Mouse (Mus musculus) heart, embryonic 14.5 days (tissue): ENCODE data around the gene Vars. TPM values are rescaled to one million over a fixed set of nuclear protein-coding genes. Genes with fewer than 3 reads are reported as not detected.
A peak's percentile ranks its signal among the peaks of the same experiment; 100 is the strongest.
"Not testable (repeated sequence)": the region's sequence is repeated elsewhere in the genome, so short reads cannot be mapped to it uniquely, and the experiment has no call there.

ENCODE experiments used
- ATAC-seq: fragments of 200-750 bp; cut with Nextera tagmentation; 2 replicates; pipeline ENCODE4 v1.8.0; 2017; ENCODE audit warnings: low read depth, moderate TSS enrichment; ENCODE audit not compliant: insufficient number of reproducible peaks, insufficient read depth, low FRiP score
- H3K27ac ChIP-seq, 2 experiments: fragments of 200-500 bp in 1 of 2; fragments of 300-500 bp in 1 of 2; sonication (generic) in 1 of 2; replicated peaks in 1 of 2; 2 replicates each; pipeline ENCODE4 v1.5.1; 2012 to 2014; ENCODE audit warnings: low read depth in 2 of 2, low read length in 2 of 2, control low read depth in 1 of 2, mild to moderate bottlenecking in 1 of 2, mixed read lengths in 1 of 2; ENCODE audit not compliant: control insufficient read depth in 1 of 2, insufficient read depth in 1 of 2
- H3K27me3 ChIP-seq: fragments of 300-500 bp; sonication (generic); 2 replicates; pipeline ENCODE4 v1.6.1; 2014; ENCODE audit warnings: mild to moderate bottlenecking, low read length, control low read depth; ENCODE audit not compliant: control insufficient read depth, insufficient read depth
- H3K36me3 ChIP-seq: fragments of 300-500 bp; sonication (generic); 2 replicates; pipeline ENCODE4 v1.6.1; 2014; ENCODE audit warnings: mild to moderate bottlenecking, control low read depth, low read length, mixed read lengths; ENCODE audit not compliant: control insufficient read depth, insufficient read depth
- H3K4me1 ChIP-seq, 2 experiments: fragments of 200-500 bp in 1 of 2; fragments of 300-500 bp in 1 of 2; sonication (generic) in 1 of 2; 2 replicates each; pipeline ENCODE4 v1.6.1; 2012 to 2014; ENCODE audit warnings: low read length in 2 of 2, control low read depth in 1 of 2, mixed read lengths in 1 of 2; ENCODE audit not compliant: control insufficient read depth in 2 of 2, insufficient read depth in 2 of 2
- H3K4me2 ChIP-seq: fragments of 300-500 bp; sonication (generic); 2 replicates; pipeline ENCODE4 v1.6.1; 2014; ENCODE audit warnings: mild to moderate bottlenecking, low read length
- H3K4me3 ChIP-seq, 2 experiments: fragments of 200-500 bp in 1 of 2; fragments of 300-500 bp in 1 of 2; sonication (generic) in 1 of 2; 2 replicates each; pipeline ENCODE4 v1.5.1; 2012 to 2014; ENCODE audit warnings: low read length in 2 of 2, mild to moderate bottlenecking in 2 of 2, control low read depth in 1 of 2, low read depth in 1 of 2, moderate library complexity in 1 of 2; ENCODE audit not compliant: control insufficient read depth in 1 of 2, insufficient read depth in 1 of 2
- H3K9ac ChIP-seq: fragments of 300-500 bp; sonication (generic); 2 replicates; pipeline ENCODE4 v1.6.1; 2014; ENCODE audit warnings: mild to moderate bottlenecking, low read length
- H3K9me3 ChIP-seq: fragments of 300-500 bp; sonication (generic); 2 replicates; pipeline ENCODE4 v1.6.1; 2016; ENCODE audit warnings: low read length, control low read depth; ENCODE audit not compliant: control insufficient read depth
- WGBS: fragments of 180-500 bp; shearing (Covaris S2); extraction: QIAGEN DNeasy Blood & Tissue Kit; methylation state at CpG from one replicate; pipeline ENCODE4 v1.1.7; 2014; 5-methylcytosine and 5-hydroxymethylcytosine counted together
- polyA plus RNA-seq: library from polyadenylated mRNA; unstranded; fragments of >200 nt; fragmentation: Nextera tagmentation; extraction: Ambion mirVana; gene quantifications from 2 replicates; pipeline ENCODE4 v1.2.1, GENCODE M21; 2014

Gene Vars
- polyA plus RNA-seq, 1 experiment from 2014 or later, result 42.9 TPM

- not testable (repeated sequence) for H3K9me3 ChIP-seq, ATAC-seq, H3K27me3 ChIP-seq
- Histone ChIP-seq H3K9ac (peak overlapping the region; percentile 93), H3K4me2 (peak overlapping the region; percentile 98), H3K4me1 (peaks cover 16 to 48% of the 10 kb centered on the region in 2 experiments), H3K36me3 (peaks cover 32% of the 10 kb centered on the region), H3K4me3 (peak overlapping the region; percentile 74 to 76), H3K27ac (peak overlapping the region; percentile 95 to 98)
- whole genome bisulfite sequencing, result 20% methylated on average over 28 of the region's 32 CpGs
Measured at GRCm38 (mm10) chr17:34999871-35000716, 693 bp upstream of the Vars start.

- ATAC-seq, result no peak
- Histone ChIP-seq H3K9ac (peak overlapping the region; percentile 93), H3K4me1 (peaks cover 16 to 47% of the 10 kb centered on the region in 2 experiments), H3K4me3 (peak overlapping the region; percentile 74 to 76), H3K4me2 (peak overlapping the region; percentile 98), H3K27me3 (no peaks in the 10 kb centered on the region), H3K36me3 (peaks cover 46% of the 10 kb centered on the region), H3K9me3 (no peaks in the 10 kb centered on the region), H3K27ac (peak overlapping the region; percentile 95 to 98)
- WGBS, result under 1% methylated on average over 35 of the region's 35 CpGs
Measured at GRCm38 (mm10) chr17:35001452-35002152, 815 bp downstream of the Vars start.

- Histone ChIP-seq H3K4me1 (peaks cover 14 to 40% of the 10 kb centered on the region in 2 experiments), H3K4me3 (peak overlapping the region; percentile 74 to 76), H3K27me3 (no peaks in the 10 kb centered on the region), H3K36me3 (peaks cover 52% of the 10 kb centered on the region), H3K27ac (peak overlapping the region; percentile 9 to 98; a peak in 3 of 4 replicates), H3K9me3 (no peaks in the 10 kb centered on the region), H3K4me2 (peak overlapping the region; percentile 98), H3K9ac (peak overlapping the region; percentile 93)
- 9% methylated on average over 12 of the region's 12 CpGs for WGBS
- ATAC-seq, result no peak
Measured at GRCm38 (mm10) chr17:35002153-35002865, 1.5 kb downstream of the Vars start.

- Histone ChIP-seq H3K4me3 (peak overlapping the region in 1 of 2 experiments; percentile 74; a peak in 1 of 4 replicates), H3K27ac (no peak overlapping the region), H3K27me3 (no peaks in the 10 kb centered on the region), H3K4me1 (peaks cover 14 to 35% of the 10 kb centered on the region in 2 experiments), H3K9me3 (no peaks in the 10 kb centered on the region), H3K4me2 (peak overlapping the region; percentile 98), H3K36me3 (peaks cover 52% of the 10 kb centered on the region), H3K9ac (peak overlapping the region; percentile 93; the same call in 1 of the 2 replicates)
- ATAC-seq, result no peak
- 56% methylated on average over 9 of the region's 9 CpGs for WGBS
Measured at GRCm38 (mm10) chr17:35003022-35003838, 2.4 kb downstream of the Vars start.

GRCm38 (mm10) chr17:35004075-35004717 is 3.4 kb downstream of the Vars start:
- Histone ChIP-seq H3K4me2 (no peak overlapping the region), H3K4me3 (no peak overlapping the region)

GRCm38 (mm10) chr17:35005158-35005557 is 4.4 kb downstream of the Vars start:
- peaks cover 63% of the 10 kb centered on the region for H3K36me3 ChIP-seq
- ATAC-seq, result no peak
- WGBS, result 86% methylated on average over 10 of the region's 10 CpGs

More at GRCm38 (mm10) chr17:35004075-35004717, 3.4 kb downstream of the Vars start:
- H3K4me1 ChIP-seq, result peaks cover 14 to 28% of the 10 kb centered on the region in 2 experiments
- no peak overlapping the region for H3K27ac ChIP-seq
- no peaks in the 10 kb centered on the region for H3K9me3 ChIP-seq
- H3K9ac ChIP-seq, result no peak overlapping the region
- no peaks in the 10 kb centered on the region for H3K27me3 ChIP-seq
- WGBS, result 93% methylated on average over 17 of the region's 17 CpGs
- no peak for ATAC-seq
- H3K36me3 ChIP-seq, result peaks cover 53% of the 10 kb centered on the region

More at GRCm38 (mm10) chr17:35005158-35005557, 4.4 kb downstream of the Vars start:
- H3K4me2 ChIP-seq, result no peak overlapping the region
- no peaks in the 10 kb centered on the region for H3K9me3 ChIP-seq
- peaks cover 7 to 18% of the 10 kb centered on the region in 2 experiments for H3K4me1 ChIP-seq
- H3K4me3 ChIP-seq, result no peak overlapping the region
- no peaks in the 10 kb centered on the region for H3K27me3 ChIP-seq
- H3K27ac ChIP-seq, result no peak overlapping the region
- H3K9ac ChIP-seq, result no peak overlapping the region
